Mouse (Mus musculus) mouse embryonic stem cell (cell line): ENCODE results near the gene Spats2.
"Not testable (repeated sequence)": the region's sequence is repeated elsewhere in the genome, so short reads cannot be mapped to it uniquely, and the experiment has no call there.

Experiments
- in situ Hi-C, 2 experiments: fragments of 300-500 bp; cut with MboI; formaldehyde crosslinking; loops; 1 replicate in 1 of 2; 3 replicates in 1 of 2; pipeline ENCODE4 v1.14.3; 2019 to 2020; ENCODE audit warnings: low sequenced_read_pairs in 2 of 2, low pct_unique_long_range_greater_than_20kb in 1 of 2, mixed read lengths in 1 of 2; ENCODE audit not compliant: unreplicated experiment in 1 of 2

Gene Spats2

DNA sequence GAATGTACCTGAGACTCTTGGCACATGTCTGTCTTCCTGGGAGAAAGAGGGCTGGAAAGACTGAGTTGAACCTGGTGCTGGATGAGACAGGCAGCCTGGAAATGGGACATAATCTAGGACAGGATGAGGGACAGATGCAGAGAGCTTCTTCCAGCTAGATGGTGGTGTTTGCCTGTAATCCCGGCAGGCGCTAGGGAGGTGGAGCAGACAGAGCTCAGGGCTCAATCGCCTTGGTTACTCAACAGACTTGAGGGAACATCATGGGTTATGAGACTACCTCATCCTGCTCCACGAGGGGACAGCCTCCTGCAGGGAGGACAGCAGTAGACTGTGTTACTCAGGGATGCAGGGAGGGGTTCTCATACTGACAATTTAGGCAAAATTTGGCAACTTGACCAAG, 115.5 kb downstream of the Spats2 start:
- in situ Hi-C loops = no loop called here

DNA sequence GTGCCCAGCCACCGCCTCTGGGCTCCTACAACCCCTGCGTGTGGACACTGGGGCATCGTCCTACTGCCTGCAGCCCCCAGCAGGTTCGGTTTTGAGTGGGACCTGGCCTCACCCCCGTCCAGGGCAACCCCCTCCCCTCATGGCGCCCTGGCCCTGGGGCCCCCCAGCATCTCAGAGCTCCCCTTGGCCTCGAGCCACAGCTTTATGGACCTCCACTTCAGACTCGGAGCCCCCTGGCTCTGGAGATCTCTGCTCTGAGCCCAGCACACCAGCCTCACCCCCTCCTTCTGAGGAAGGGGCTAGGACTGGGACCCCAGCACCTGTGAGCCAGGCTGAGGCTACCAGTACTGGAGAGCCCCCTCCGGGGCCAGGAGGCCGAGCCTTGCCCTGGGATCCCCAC, 116.3 kb downstream of the Spats2 start:
- in situ Hi-C loops = no loop called here

DNA sequence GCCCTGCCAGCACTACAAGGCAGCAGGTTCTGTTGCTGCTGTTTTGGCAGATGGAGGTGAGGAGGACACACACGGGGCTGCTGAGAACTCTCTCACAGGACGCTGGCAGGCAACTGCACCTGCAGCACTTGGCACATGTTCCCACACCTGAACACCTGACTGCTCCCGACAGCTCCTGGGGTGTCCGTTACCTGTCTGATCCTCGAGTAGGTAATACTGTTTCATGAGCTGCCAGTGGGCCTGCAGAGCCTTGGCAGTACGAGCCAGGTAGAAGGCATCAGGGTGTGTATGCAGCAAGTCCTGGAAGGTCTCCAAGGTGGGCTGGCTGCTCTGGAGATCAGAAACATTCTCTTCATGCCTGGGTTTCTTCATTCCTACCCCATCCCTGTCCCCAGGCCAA, 121.0 kb downstream of the Spats2 start:
- in situ Hi-C loops = not testable (repeated sequence)

DNA sequence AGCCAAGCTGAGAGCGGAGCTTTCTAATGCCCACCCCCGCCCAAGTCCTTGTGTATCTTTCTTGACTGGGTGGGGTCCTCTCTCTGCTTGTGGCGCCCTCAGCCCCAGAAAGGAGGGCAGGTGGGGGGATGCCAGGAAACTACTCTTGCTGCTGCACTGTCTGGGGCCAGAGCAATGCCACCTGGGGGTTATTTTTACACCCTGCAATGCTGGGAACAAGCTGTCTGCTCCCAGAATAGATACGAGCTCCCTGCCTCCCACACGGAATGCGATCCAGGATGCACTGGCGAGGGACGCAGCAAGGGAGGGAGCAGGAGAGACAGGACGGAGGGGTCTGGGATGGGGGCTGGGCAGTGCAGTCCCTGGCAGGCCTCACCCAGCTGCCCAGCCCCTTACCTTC, 123.3 kb downstream of the Spats2 start:
- in situ Hi-C loops = no loop called here

DNA sequence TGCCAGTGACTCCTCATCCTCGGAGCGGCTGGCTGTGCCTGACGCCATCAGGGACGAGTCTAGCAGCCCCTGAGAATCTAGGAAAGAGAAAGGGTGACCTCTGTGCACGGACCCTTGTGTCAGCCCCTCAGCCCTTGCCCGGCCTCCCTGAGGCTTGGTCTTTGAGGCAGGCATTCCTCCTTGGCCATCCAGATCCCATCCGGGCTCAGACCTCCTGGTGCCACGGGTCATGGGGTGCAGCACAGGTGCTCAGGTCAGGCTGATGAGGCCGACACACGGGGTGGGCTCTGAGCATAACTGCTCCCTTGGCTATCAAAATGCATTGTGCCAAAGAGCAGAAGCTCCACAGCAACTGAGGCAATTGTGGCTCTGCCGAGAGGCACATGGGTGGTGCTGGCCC, 124.2 kb downstream of the Spats2 start:
- in situ Hi-C loops = no loop called here

DNA sequence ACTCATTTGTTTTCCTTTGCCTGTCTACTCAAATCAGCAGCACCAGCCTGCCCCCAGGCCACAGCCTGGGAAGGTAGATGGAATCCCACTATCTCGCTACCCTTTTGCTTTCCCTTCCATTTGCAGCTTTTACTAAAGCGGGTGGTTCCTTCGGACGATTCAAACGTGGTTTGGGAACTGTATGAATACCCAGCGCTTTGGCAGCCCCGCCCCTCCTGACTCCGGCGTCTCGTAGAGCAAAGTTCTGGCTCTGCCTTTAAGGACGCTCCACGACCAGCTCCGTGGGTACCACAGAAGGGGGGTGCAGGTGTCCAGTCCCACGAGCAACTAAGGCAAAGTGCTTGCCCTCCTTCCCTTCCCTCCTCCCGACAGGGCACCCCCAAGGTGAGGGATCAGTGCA, 125.4 kb downstream of the Spats2 start:
- in situ Hi-C loops = not testable (repeated sequence)

DNA sequence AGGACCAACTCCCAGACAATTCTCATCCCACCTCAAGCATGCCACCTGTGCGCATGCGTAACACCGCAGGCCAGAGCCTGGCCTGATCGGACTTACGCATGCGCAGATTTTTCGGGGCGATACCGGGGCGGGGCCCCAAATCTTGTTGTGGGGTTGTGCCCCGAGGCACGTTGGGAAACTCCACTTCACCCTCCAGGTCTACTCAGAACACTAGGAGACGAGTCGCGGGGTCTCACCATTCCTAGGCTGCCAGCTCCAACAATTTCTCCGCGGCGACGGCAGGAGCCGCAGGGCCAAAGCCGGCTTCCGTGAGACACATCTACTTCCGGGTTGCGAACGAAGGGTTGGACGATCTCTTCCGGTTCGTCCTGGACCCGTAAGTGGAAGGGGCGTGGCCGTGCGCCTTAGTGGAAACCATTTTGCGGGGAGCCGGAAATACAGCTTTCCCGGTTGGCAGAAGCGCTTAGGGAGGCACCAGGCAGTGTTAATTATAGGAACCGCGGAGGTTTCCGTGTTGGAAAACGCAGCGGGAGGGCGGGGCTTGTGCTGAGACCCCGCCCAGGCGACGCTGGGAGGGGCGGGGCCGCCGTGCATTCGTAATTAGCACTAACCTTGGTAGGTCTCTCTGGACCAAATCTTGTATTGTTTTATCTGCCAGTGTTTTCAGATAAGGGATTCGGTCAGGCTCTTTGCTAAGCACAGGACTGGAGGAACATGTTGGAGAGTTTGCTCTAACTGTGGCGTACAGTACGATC, 126.1 kb downstream of the Spats2 start, which contains the start of gene Mcrs1:
Gene Mcrs1, minus strand, starts transcription at position 336 of the 755 bp plus-strand sequence.
- in situ Hi-C loops = no loop called here

DNA sequence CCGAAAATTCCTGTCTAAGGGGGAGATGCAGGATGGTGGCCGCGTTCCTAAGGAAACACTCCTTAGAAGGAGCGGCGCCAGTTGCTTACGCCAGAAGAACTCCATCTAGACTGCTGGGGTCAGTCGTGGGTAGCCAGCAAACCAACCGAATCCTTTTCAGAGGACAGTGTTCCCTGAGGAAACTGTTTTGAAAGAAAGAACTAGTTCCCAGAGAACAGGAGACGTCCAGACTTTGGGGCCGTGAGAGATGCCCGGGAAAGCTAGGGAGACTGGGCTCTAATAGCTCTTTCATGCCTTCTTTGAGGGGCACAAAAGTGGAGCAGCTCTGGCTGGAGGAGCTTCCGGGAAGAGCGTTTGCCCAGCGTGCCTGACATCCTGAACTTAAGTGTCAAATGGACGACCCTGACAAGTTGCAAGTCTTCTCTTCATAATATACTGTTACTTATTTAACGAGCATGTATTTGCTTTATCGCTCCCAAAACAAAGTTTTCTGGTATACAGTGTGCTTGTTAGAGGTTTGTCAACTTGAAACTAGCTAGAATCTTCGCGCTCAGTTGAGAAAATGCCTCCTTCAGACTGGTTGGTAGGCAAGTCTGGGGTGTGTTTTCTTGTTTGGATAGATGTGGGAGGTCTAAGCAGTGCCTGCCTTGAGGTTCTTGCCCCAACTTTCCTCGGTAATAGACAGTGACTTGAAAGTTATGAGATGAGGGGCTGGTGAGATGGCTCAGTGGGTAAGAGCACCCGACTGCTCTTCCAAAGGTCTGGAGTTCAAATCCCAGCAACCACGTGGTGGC, 126.9 kb downstream of the Spats2 start:
- in situ Hi-C loops = no loop called here

DNA sequence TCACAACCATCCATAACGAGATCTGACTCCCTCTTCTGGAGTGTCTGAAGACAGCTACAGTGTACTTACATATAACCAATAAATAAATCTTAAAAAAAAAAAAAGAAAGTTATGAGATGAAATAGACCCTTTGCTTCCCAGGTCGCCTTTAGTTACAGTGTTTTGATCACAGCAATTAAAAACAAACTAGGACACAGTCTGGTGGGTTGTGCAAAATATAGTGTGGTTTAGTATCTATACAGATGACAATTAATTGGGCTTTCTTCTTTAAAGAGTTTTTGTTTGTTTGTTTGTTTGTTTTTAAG, 127.4 kb downstream of the Spats2 start:
- in situ Hi-C loops = not testable (repeated sequence)

DNA sequence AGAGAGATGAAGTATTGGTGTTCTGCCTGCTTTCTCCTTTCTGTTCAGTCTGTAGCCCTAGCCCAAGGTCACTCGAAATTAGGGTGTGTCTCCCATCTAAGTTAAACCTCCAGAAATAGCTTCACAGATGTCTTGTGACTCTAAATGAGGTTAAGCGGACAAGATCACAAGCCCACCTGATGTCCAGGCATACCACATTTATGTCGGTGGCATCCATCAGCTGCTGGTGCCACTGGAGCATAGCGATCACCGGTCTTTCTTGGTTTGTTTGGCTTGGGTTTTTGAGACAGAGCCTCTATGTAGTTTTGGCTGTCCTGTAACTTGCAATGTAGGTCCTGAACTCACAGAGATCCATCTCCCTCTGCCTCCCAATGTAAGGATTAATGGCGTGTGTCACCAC, 128.1 kb downstream of the Spats2 start:
- in situ Hi-C loops = no loop called here

DNA sequence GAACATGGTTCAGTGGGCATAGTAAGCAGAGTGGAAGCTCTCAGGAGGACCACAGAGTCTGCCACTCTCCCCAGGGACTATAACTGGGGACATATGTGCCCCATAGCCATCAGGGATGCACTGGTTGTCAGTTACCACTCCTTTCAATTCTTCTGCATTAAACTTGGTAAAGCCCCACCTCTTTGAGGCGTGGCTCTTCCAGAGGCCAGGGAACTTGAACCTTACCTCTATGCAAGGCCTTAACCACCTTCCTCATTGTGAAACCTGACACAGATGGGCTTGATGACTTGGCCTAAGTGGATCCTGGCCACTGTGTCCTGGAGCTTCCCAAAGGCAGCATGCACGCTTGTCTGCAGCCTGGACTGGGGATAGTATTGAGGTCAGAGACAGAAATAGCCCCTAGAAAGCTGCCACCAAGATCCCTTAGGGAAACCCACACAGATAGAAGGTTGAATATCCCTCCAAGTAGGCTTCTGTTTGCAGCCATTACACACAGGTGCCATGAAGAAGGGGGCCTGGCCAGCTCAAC, 128.8 kb downstream of the Spats2 start:
- in situ Hi-C loops = no loop called here

DNA sequence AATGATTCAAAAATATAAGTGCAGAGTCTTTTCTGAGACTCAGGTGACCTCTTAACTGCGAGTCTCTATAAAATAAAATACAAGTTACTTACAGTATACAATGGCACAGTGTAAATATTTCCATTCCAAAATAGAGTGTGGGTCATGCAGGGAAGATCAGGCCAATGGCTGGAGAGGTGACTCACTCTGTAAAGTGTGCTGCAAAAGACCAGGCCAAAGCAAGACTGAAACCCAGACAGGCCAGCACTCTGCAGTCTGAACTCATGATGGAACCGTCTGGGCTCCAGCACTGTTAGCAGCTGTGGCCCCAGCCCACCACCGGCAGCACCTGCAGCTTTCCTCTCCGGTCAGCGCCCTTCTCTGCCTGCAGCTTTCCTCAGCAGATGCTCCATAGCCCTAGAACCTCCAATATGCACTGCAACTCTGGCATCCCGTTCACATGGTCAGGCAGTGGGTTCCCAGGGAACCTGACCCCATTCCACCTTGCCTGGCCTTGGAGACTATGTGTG, 129.6 kb downstream of the Spats2 start:
- in situ Hi-C loops = no loop called here

DNA sequence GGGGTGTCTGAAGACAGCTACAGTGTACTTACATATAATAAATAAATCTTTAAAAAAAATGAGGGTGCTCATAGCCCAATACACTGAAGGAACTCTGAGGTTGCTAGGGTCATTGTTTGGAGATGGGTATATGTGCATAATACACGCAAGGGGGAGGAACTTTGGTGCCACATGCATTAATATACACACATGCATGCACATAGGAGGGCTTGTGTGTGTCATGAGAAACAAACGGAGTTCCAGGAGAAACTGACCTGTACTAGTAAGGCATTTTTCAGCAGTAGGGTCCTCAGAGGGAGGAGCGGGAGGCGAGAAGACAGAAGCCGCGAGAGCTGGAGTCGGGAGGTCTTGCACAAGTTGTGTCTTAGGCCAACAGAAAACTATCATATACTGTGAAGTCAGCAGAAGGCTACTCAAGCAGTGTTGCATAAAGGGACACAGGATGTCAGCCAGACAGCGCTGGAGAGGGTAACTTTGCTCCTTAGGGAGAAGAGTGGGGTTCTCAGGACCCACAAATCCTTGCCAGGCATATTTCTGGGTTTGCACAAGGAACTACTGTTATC, 133.5 kb downstream of the Spats2 start:
- in situ Hi-C loops = no loop called here

DNA sequence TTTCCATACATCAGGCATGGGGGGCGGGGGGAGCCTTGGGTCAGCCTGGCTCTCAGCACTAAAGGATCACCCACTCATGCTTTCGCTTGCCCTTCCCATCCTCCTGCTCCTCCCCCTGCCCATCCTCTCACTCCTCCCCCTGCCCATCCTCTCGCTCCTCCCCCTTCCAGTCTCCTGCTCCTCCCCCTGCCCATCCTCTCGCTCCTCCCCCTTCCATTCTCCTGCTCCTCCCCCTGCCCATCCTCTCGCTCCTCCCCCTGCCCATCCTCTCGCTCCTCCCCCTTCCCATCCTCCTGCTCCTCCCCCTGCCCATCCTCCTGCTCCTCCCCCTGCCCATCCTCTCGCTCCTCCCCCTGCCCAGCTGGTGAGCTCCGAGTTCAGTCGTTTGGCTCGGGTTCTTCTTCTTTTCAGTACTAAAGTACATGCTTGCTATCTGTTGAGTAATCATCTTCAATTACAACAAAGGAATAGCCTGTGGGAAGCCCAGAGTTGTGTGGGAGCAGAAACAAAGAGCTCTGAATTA, 134.1 kb downstream of the Spats2 start:
- in situ Hi-C loops = no loop called here

DNA sequence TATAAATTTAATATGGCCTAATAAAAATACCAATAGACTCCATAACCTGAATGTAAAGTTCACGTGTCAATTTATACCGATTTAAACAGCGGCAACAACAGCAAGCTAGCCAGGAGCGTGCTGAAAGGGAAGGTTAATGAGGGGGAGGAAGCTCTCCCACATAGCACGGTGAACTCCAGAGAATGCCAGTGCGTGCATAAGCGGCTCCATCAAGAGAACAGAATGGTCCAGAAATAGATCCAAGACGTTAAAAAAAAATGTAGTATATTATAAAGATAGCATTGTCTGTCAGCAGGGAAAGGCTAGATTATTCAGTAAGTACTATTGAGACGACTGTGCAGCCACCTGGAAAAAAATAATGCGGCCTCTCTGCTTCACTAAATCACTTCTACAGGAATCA, 137.0 kb downstream of the Spats2 start:
- in situ Hi-C loops = no loop called here
